Mouse (Mus musculus) forebrain, embryonic 11.5 days (tissue): Measurements from ENCODE around the gene Vps39. TPM values are rescaled to one million over a fixed set of nuclear protein-coding genes. Genes with fewer than 3 reads are reported as not detected.

Experiments used
- ATAC-seq: fragments of 200-750 bp; cut with Nextera tagmentation; replicated peaks from 2 replicates; pipeline ENCODE4 v1.8.0; 2017; ENCODE audit warnings: moderate TSS enrichment; ENCODE audit not compliant: low FRiP score
- DNase-seq: peaks from one replicate; pipeline ENCODE4 v3.0.0-alpha.2; 2017; ENCODE audit warnings: low spot score
- H3K27ac ChIP-seq: fragments of 300-500 bp; sonication (generic); 2 replicates; pipeline ENCODE4 v1.5.1; 2014; ENCODE audit warnings: low read depth, low read length
- H3K27me3 ChIP-seq: fragments of 300-500 bp; sonication (generic); 2 replicates; pipeline ENCODE4 v1.6.1; 2014; ENCODE audit warnings: mild to moderate bottlenecking, low read length, mixed read lengths; ENCODE audit not compliant: control insufficient read depth, insufficient read depth
- H3K36me3 ChIP-seq: fragments of 300-500 bp; sonication (generic); 2 replicates; pipeline ENCODE4 v1.6.1; 2014; ENCODE audit warnings: mild to moderate bottlenecking, low read length, moderate library complexity, mixed read lengths; ENCODE audit not compliant: control insufficient read depth, insufficient read depth
- H3K4me1 ChIP-seq: fragments of 300-500 bp; sonication (generic); replicated peaks from 2 replicates; pipeline ENCODE4 v1.6.1; 2014; ENCODE audit warnings: low read length, mixed read lengths; ENCODE audit not compliant: control insufficient read depth, insufficient read depth
- H3K4me2 ChIP-seq: fragments of 300-500 bp; sonication (generic); 2 replicates; pipeline ENCODE4 v1.6.1; 2014; ENCODE audit warnings: low read depth, mild to moderate bottlenecking, low read length, moderate library complexity, mixed read lengths; ENCODE audit not compliant: severe bottlenecking
- H3K4me3 ChIP-seq: fragments of 300-500 bp; sonication (generic); 2 replicates; pipeline ENCODE4 v1.5.1; 2014; ENCODE audit warnings: low read depth, low read length
- H3K9ac ChIP-seq: fragments of 300-500 bp; sonication (generic); 2 replicates; pipeline ENCODE4 v1.6.1; 2014; ENCODE audit warnings: low read length
- H3K9me3 ChIP-seq: fragments of 300-500 bp; sonication (generic); 2 replicates; pipeline ENCODE4 v1.6.1; 2016; ENCODE audit warnings: low read length, mixed read lengths; ENCODE audit not compliant: control insufficient read depth
- WGBS: fragments of 180-500 bp; shearing (Covaris S2); extraction: QIAGEN DNeasy Blood & Tissue Kit; methylation state at CpG from one replicate; pipeline ENCODE4 v1.1.7; 2014; 5-methylcytosine and 5-hydroxymethylcytosine counted together
- polyA plus RNA-seq: library from polyadenylated mRNA; unstranded; fragments of >200 nt; fragmentation: Nextera tagmentation; extraction: Ambion mirVana; gene quantifications from 2 replicates; pipeline ENCODE4 v1.2.1, GENCODE M21; 2014

The Vps39 gene
- polyA plus RNA-seq, 1 experiment from 2014 or later, result 32.5 TPM

DNA sequence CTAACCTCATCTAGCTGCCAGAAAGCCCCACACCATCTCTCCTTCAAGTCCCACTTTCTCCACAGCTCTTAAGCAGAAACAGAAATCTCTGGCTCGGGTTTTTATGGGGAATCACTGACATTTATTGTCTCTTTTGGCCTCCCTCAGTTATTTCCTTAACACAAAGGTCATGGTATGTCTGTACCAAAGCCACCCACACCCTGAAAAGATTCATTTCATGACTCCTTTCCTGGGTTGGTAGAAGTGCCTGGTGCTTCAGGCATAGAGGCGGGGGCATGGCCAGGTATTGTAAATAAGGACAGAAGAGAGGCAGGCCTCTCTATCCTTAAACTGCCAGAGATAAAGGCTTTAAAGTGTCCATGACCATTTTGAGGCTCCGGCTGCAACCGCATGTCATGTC, 38.5 kb downstream of the Vps39 start:
- ATAC-seq (no peak), DNase-seq (no peak)
- H3K9me3 ChIP-seq, result no peaks in the 10 kb centered on the region
- H3K36me3 ChIP-seq, result no peaks in the 10 kb centered on the region; the same call in 1 of the 2 replicates
- no peaks in the 10 kb centered on the region for H3K4me1 ChIP-seq
- H3K27ac ChIP-seq, result no peak overlapping the region
- no peak overlapping the region for H3K9ac ChIP-seq
- H3K4me2 ChIP-seq, result no peak overlapping the region
- H3K27me3 ChIP-seq, result no peaks in the 10 kb centered on the region
- H3K4me3 ChIP-seq, result no peak overlapping the region
- WGBS, result 88% methylated on average over 4 of the region's 4 CpGs

DNA sequence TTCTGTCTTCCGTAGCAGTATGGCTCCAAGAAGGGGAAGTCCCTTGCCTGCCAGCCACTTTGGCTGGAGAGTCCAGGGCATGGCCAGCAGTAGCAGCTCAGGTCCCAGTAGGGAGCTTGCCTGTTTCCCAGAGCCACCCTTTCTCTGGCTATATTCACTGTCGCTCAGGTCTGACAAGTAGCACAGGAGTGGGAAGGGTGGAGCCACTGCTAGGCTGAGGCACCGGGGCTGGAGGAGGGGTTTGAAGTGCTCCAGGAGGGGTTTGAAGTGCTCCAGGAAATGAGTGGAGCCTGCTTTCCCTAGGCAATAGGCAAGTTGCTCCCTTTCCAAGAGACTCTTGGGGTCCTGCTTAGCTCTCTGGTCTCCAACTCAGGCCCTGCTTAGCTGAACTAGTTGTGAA, 39.0 kb downstream of the Vps39 start, which contains the start of gene Pla2g4f:
TSS of gene Pla2g4f (minus strand) at position 190 of the 400 bp plus-strand sequence.
- H3K9ac ChIP-seq, result no peak within 1 kb of the TSS
- no peaks in the 10 kb centered on the region for H3K4me1 ChIP-seq
- H3K27ac ChIP-seq, result no peak within 1 kb of the TSS
- no peak for DNase-seq
- no peak within 1 kb of the TSS for H3K4me3 ChIP-seq
- no peak for ATAC-seq
- no peak within 1 kb of the TSS for H3K4me2 ChIP-seq
- WGBS, result 66% methylated on average over 3 of the region's 3 CpGs
- no peaks in the 10 kb centered on the region; the same call in 1 of the 2 replicates for H3K36me3 ChIP-seq
- H3K9me3 ChIP-seq, result no peaks in the 10 kb centered on the region
- no peaks in the 10 kb centered on the region for H3K27me3 ChIP-seq

- no peak for DNase-seq
- WGBS, result 88% methylated on average over 7 of the region's 7 CpGs
These were observed 40.6 kb downstream of the Vps39 start for GRCm38 (mm10) chr2:120312276-120312825.

DNA sequence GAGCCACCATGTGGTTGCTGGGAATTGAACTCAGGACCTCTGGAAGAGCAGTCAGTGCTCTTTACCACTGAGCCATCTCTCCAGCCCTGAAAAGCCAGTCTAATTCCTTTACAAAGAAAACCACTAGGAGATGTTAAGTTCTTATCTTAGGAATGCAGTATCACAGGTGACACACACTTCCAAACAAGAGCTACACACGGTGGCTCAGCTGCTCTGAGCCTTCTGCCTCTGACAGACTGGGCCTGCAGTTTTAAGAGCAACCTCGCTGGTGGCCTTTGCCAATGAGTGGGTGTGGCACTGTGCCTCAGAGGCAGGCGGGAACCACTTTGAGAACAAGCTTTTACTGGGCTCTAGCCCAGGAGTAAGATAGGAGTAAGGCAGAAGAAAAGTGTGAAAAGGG, 48.8 kb downstream of the Vps39 start:
- H3K9ac ChIP-seq, result no peak overlapping the region
- ATAC-seq, result no peak
- WGBS, result 43% methylated on average over 3 of the region's 3 CpGs
- no peak overlapping the region for H3K4me2 ChIP-seq
- no peaks in the 10 kb centered on the region for H3K36me3 ChIP-seq
- no peak for DNase-seq
- no peak overlapping the region for H3K4me3 ChIP-seq
- no peak overlapping the region for H3K27ac ChIP-seq
- no peaks in the 10 kb centered on the region for H3K9me3 ChIP-seq
- no peaks in the 10 kb centered on the region for H3K27me3 ChIP-seq
- H3K4me1 ChIP-seq, result no peaks in the 10 kb centered on the region

More at GRCm38 (mm10) chr2:120312276-120312825, 40.6 kb downstream of the Vps39 start:
- H3K4me3 ChIP-seq, result no peak overlapping the region
- no peak overlapping the region for H3K27ac ChIP-seq
- ATAC-seq, result no peak
- no peaks in the 10 kb centered on the region for H3K4me1 ChIP-seq
- H3K27me3 ChIP-seq, result no peaks in the 10 kb centered on the region
- H3K9me3 ChIP-seq, result no peaks in the 10 kb centered on the region
- no peak overlapping the region for H3K9ac ChIP-seq
- H3K36me3 ChIP-seq, result no peaks in the 10 kb centered on the region
- H3K4me2 ChIP-seq, result no peak overlapping the region

GRCm38 (mm10) chr2:120301076-120301475, 51.9 kb downstream of the Vps39 start:
- H3K4me1 ChIP-seq, result no peaks in the 10 kb centered on the region
- H3K27ac ChIP-seq, result no peak overlapping the region
- no peak overlapping the region for H3K4me2 ChIP-seq
- H3K9me3 ChIP-seq, result no peaks in the 10 kb centered on the region
- no peak overlapping the region for H3K9ac ChIP-seq
- no peaks in the 10 kb centered on the region for H3K27me3 ChIP-seq
- no peak overlapping the region for H3K4me3 ChIP-seq
- ATAC-seq (no peak), DNase-seq (no peak)
- 89% methylated on average over 6 of the region's 6 CpGs for WGBS
- no peaks in the 10 kb centered on the region for H3K36me3 ChIP-seq

GRCm38 (mm10) chr2:120299866-120300265, 53.1 kb downstream of the Vps39 start:
- Histone ChIP-seq H3K9me3 (no peaks in the 10 kb centered on the region), H3K4me2 (no peak overlapping the region), H3K27me3 (no peaks in the 10 kb centered on the region), H3K4me3 (no peak overlapping the region), H3K4me1 (no peaks in the 10 kb centered on the region), H3K36me3 (no peaks in the 10 kb centered on the region), H3K9ac (no peak overlapping the region), H3K27ac (no peak overlapping the region)
- ATAC-seq, result no peak
- 78% methylated on average over 4 of the region's 4 CpGs for WGBS
- DNase-seq, result no peak

DNA sequence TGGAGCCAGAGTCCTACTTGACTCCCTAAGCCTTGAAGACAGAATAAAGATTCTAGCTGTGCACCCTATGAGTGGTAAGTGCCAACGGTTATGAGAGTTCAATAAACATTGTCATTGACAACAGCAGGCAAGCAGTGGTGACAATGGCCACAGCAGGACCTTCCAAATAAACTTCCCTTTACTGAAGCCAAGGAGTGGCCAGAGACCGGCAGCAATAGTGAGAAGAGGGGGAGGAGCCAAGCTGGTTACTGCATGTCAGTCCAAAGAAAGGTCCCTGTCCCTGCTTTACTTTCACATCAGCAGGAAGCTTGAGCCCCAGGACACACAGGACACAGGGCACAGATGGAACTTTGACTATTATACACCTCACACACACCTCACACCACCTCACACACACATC, 56.8 kb downstream of the Vps39 start:
- no peak overlapping the region for H3K27ac ChIP-seq
- H3K27me3 ChIP-seq, result no peaks in the 10 kb centered on the region
- H3K9ac ChIP-seq, result no peak overlapping the region
- ATAC-seq (no peak), DNase-seq (no peak)
- no peaks in the 10 kb centered on the region for H3K9me3 ChIP-seq
- H3K4me1 ChIP-seq, result no peaks in the 10 kb centered on the region
- H3K36me3 ChIP-seq, result no peaks in the 10 kb centered on the region
- WGBS, result 23% methylated on average over 2 of the region's 2 CpGs
- H3K4me3 ChIP-seq, result no peak overlapping the region
- no peak overlapping the region for H3K4me2 ChIP-seq

DNA sequence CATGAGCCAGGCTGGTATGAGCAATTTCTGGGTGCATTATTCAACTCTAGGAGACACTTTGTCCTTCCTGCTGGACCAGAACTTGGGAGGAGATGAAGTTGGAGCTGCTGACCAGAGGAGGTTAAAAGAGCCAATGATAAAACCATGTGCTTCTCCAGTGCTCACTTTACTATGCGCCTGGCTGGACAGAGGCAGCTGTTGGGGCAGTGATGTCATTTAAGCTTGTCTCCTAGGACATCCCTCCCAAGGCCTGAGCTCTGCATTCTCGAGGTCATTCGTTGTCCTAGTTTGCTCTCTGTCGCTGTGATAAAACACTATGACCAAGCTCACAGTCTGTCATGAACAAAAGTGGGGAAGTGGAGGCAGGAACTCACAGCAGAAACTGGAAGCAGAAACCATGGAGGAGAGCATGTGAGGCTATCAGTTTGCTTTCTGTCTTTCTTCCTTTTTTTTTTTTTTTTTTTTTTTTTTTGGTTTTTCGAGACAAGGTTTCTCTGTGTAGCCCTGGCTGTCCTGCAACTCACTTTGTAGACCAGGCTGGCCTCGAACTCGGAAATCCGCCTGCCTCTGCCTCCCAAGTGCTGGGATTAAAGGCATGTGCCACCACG, 61.4 kb downstream of the Vps39 start:
- no peaks in the 10 kb centered on the region for H3K4me1 ChIP-seq
- H3K4me3 ChIP-seq, result no peak overlapping the region
- H3K27ac ChIP-seq, result no peak overlapping the region
- DNase-seq, result no peak
- 90% methylated on average over 8 of the region's 9 CpGs for WGBS
- H3K9ac ChIP-seq, result no peak overlapping the region
- H3K36me3 ChIP-seq, result no peaks in the 10 kb centered on the region
- H3K9me3 ChIP-seq, result no peaks in the 10 kb centered on the region
- no peaks in the 10 kb centered on the region for H3K27me3 ChIP-seq
- ATAC-seq, result no peak
- H3K4me2 ChIP-seq, result no peak overlapping the region

- WGBS, result 79% methylated on average over 5 of the region's 5 CpGs
- H3K4me3 ChIP-seq, result no peak within 1 kb of the TSS
- no peak within 1 kb of the TSS for H3K27ac ChIP-seq
- H3K9ac ChIP-seq, result no peak within 1 kb of the TSS
- ATAC-seq (no peak), DNase-seq (no peak)
- no peaks in the 10 kb centered on the region for H3K27me3 ChIP-seq
- H3K36me3 ChIP-seq, result no peaks in the 10 kb centered on the region
- H3K4me1 ChIP-seq, result no peaks in the 10 kb centered on the region
- H3K9me3 ChIP-seq, result no peaks in the 10 kb centered on the region
- no peak within 1 kb of the TSS for H3K4me2 ChIP-seq
These were observed 63.9 kb downstream of the Vps39 start, which contains the start of gene Pla2g4d for GRCm38 (mm10) chr2:120288995-120289394. Gene Pla2g4d (minus strand): TSS chr2:120289197.
